Mouse (Mus musculus): ENCODE data around the gene Rps6kl1.

DNA sequence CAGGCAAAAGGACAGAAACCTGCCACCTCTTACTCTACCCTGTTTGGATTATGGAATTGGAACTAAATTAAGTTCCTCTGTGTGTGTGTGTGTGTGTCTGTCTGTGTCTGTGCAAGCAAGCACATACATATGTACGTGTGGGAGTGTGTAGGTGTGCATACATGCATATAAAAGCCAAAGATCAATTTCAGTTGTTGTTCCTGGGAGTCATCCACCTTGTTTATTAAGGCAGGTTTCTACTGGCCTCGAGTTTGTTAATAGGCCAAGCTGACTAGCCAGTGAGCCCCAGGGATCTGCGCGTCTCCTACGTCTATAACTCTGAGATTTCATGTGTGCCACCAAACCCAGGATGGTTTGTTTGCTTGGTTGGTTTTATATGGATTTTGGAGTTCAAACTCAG lies 26.3 kb downstream of the Rps6kl1 start:
- TF ChIP-seq CTCF (IDR thresholded peaks at IDR 0.05; ENCODE audit: low read depth) (no peak), EP300 (IDR thresholded peaks at IDR 0.05; ENCODE audit: low read depth) (no peak)

Data from liver, embryonic 14.5 days (tissue).